Mouse (Mus musculus) brain, embryonic 14.5 days (tissue): ENCODE results near the gene Plekhg5. TPM values are rescaled to one million over a fixed set of nuclear protein-coding genes. Genes with fewer than 3 reads are reported as not detected.
"Not testable (repeated sequence)": the region's sequence is repeated elsewhere in the genome, so short reads cannot be mapped to it uniquely, and the experiment has no call there.

ENCODE experiments used
- DNase-seq: peaks from one replicate; pipeline ENCODE4 v3.0.0-alpha.2; 2011; ENCODE audit warnings: low read depth
- CTCF ChIP-seq: fragments of 200-500 bp; IDR thresholded peaks from 2 replicates; pipeline ENCODE4 v1.5.1; 2012; ENCODE audit warnings: inconsistent platforms, mild to moderate bottlenecking, moderate library complexity, borderline replicate concordance; ENCODE audit not compliant: insufficient read depth, insufficient read length; ENCODE audit errors: extremely low read depth
- POLR2A ChIP-seq: fragments of 200-500 bp; IDR thresholded peaks from 2 replicates; pipeline ENCODE4 v1.6.1; 2012; ENCODE audit warnings: mild to moderate bottlenecking, inconsistent platforms, borderline replicate concordance; ENCODE audit not compliant: poor library complexity, insufficient read depth, insufficient read length, severe bottlenecking; ENCODE audit errors: extremely low read depth
- polyA plus RNA-seq: library from polyadenylated mRNA; depleted of rRNA; stranded (reverse); fragments of >200 nt; gene quantifications from 2 replicates; pipeline ENCODE4 v1.2.3, GENCODE M21; 2012; rRNA removed

The Plekhg5 gene
- polyA plus RNA-seq, result 14.0 and 18.6 TPM in 2 replicates

GRCm38 (mm10) chr4:152072121-152072601 lies at the start of gene Plekhg5:
Plekhg5 (plus strand) TSS chr4:152072498.
- DNase-seq, result peak; percentile 36
- TF ChIP-seq POLR2A, result no peak
- TF ChIP-seq CTCF, result no peak

- TF ChIP-seq POLR2A (no peak), CTCF (no peak)
- DNase-seq, result no peak
These were observed 49.8 kb upstream of the Plekhg5 start for GRCm38 (mm10) chr4:152022506-152022905.

- DNase-seq, result no peak
- TF ChIP-seq CTCF, result no peak
- TF ChIP-seq POLR2A, result no peak
These were observed 47.8 kb upstream of the Plekhg5 start for GRCm38 (mm10) chr4:152024525-152024924.

GRCm38 (mm10) chr4:152026751-152027508 lies 45.4 kb upstream of the Plekhg5 start:
- no peak for DNase-seq

GRCm38 (mm10) chr4:152027524-152027923 lies 44.8 kb upstream of the Plekhg5 start, which contains the start of gene Zbtb48:
Zbtb48 (minus strand) TSS chr4:152027671.
- TF ChIP-seq POLR2A, result peak; percentile 71; the same call in 1 of the 2 replicates
- no peak for TF ChIP-seq CTCF
- DNase-seq, result peak; percentile 98

More at GRCm38 (mm10) chr4:152026751-152027508, 45.4 kb upstream of the Plekhg5 start:
- no peak for TF ChIP-seq POLR2A
- TF ChIP-seq CTCF, result no peak

GRCm38 (mm10) chr4:152028456-152028855 lies 43.8 kb upstream of the Plekhg5 start:
- TF ChIP-seq CTCF (no peak), POLR2A (no peak)
- no peak for DNase-seq

- peak; percentile 8 for DNase-seq
- TF ChIP-seq POLR2A (no peak), CTCF (peak; percentile 8; the same call in 1 of the 2 replicates)
These were observed 43.2 kb upstream of the Plekhg5 start for GRCm38 (mm10) chr4:152029087-152029486.

GRCm38 (mm10) chr4:152029997-152030396 lies 42.3 kb upstream of the Plekhg5 start:
- peak; percentile 58 for DNase-seq
- TF ChIP-seq POLR2A (no peak), CTCF (peak; percentile 12; the same call in 1 of the 2 replicates)

- no peak for TF ChIP-seq CTCF
- TF ChIP-seq POLR2A, result no peak
These were observed 39.4 kb upstream of the Plekhg5 start for GRCm38 (mm10) chr4:152032922-152033321.

GRCm38 (mm10) chr4:152036464-152036863 lies 35.8 kb upstream of the Plekhg5 start:
- DNase-seq, result not testable (repeated sequence)

More at GRCm38 (mm10) chr4:152032922-152033321, 39.4 kb upstream of the Plekhg5 start:
- DNase-seq, result no peak

GRCm38 (mm10) chr4:152038225-152038984 lies 33.9 kb upstream of the Plekhg5 start, which contains the start of gene Tas1r1:
Tas1r1 (minus strand) TSS chr4:152038568.
- TF ChIP-seq CTCF, result no peak
- TF ChIP-seq POLR2A, result no peak
- DNase-seq, result no peak

GRCm38 (mm10) chr4:152038985-152039830 lies 33.1 kb upstream of the Plekhg5 start, which contains the start of gene Nol9:
Nol9 (plus strand) TSS chr4:152039321.
- peak; percentile 96 for DNase-seq
- TF ChIP-seq POLR2A (peak; percentile 60; the same call in 1 of the 2 replicates), CTCF (peak; percentile 99)

- TF ChIP-seq CTCF, result no peak
- DNase-seq, result no peak
These were observed 32.4 kb upstream of the Plekhg5 start for GRCm38 (mm10) chr4:152039831-152040310.
